ENCODE assay signal across 13 mouse cellular contexts in genomic region chr9:44086960-44087359, GRCm38 (mm10). TPM values are rescaled to one million over a fixed set of nuclear protein-coding genes. Genes with fewer than 3 reads are reported as not detected.
DNase-seq lines count a peak whose midpoint lies in the region; ATAC-seq and TF ChIP-seq lines count a peak whose summit lies in the region.
"Had no signal": no experiment of that assay in that cellular context is flagged by ENCODE, and none has a peak within 500 bp of the region (broad histone marks: within the 10 kb centered on the region; RNA-seq: fewer than 3 reads in every experiment).

No protein-coding gene starts in this region.

- 47% methylated on average over 10 of the region's 10 CpGs for WGBS in kidney, embryonic 14.5 days
- WGBS in intestine, postnatal 0 days, result 48% methylated on average over 10 of the region's 10 CpGs
- WGBS in olfactory bulb, adult 2 months, result 32% methylated on average over 10 of the region's 10 CpGs

- no peak for TF ChIP-seq CTCF in intestine, postnatal 0 days (IDR thresholded peaks at IDR 0.05; ENCODE audit: low read depth)
- no peak for TF ChIP-seq CTCF in olfactory bulb, adult 2 months (IDR thresholded peaks at IDR 0.05; ENCODE audit: insufficient read depth, low read depth, low read length)

- peaks cover 46% of the 10 kb centered on the region for H3K4me1 ChIP-seq in kidney, embryonic 14.5 days (ENCODE audit: control insufficient read depth, insufficient read depth, low read length)
- peaks cover 11% of the 10 kb centered on the region; the same call in 1 of the 2 replicates for H3K4me1 ChIP-seq in intestine, postnatal 0 days (replicated peaks; ENCODE audit: control insufficient read depth, insufficient read depth, low read length)
- H3K4me1 ChIP-seq in olfactory bulb, adult 2 months (ENCODE audit: control insufficient read depth, insufficient read depth, low read length), result peaks cover 37% of the 10 kb centered on the region

- H3K27me3 ChIP-seq in kidney, embryonic 14.5 days (ENCODE audit: control insufficient read depth, insufficient read depth, low read length), result 0 out of 2 replicates have a peak, but pooled peaks cover 6% of the 10 kb centered on the region
- no peaks in the 10 kb centered on the region for H3K27me3 ChIP-seq in intestine, postnatal 0 days (replicated peaks; ENCODE audit: control insufficient read depth, insufficient read depth, low read length)

- no peaks in the 10 kb centered on the region for H3K9me3 ChIP-seq in kidney, embryonic 14.5 days (ENCODE audit: control insufficient read depth, low read length)
- no peaks in the 10 kb centered on the region for H3K9me3 ChIP-seq in intestine, postnatal 0 days (ENCODE audit: control insufficient read depth)
- H3K9me3 ChIP-seq: G1E had no signal

- no peak for TF ChIP-seq POLR2A in olfactory bulb, adult 2 months (IDR thresholded peaks at IDR 0.05; ENCODE audit: insufficient read depth, low read depth, low read length)

- H3K4me3 ChIP-seq in kidney, embryonic 14.5 days (ENCODE audit: low read length), result no peak overlapping the region
- H3K4me3 ChIP-seq in intestine, postnatal 0 days (ENCODE audit: low read depth, low read length), result no peak overlapping the region
- peak overlapping the region; percentile 46 for H3K4me3 ChIP-seq in olfactory bulb, adult 2 months (ENCODE audit: insufficient read depth, low read depth, low read length)

- no peak overlapping the region for H3K9ac ChIP-seq in kidney, embryonic 14.5 days (ENCODE audit: low read depth, low read length)
- H3K9ac ChIP-seq in intestine, postnatal 0 days (ENCODE audit: low read depth, low read length), result no peak overlapping the region

- ATAC-seq in kidney, embryonic 14.5 days (ENCODE audit: low FRiP score, low TSS enrichment), result no peak
- no peak for ATAC-seq in intestine, postnatal 0 days
- ATAC-seq: activated CD4-positive, CD25-positive, alpha-beta regulatory T cell, adult 4 months; forebrain, embryonic 14.5 days had no signal

- DNase-seq in cerebellum, adult 9-10 months, result peak; percentile 61
- no peak for DNase-seq in cerebellum, adult 11 months
- peak; percentile 77 for DNase-seq in kidney, adult 11 months
- no peak for DNase-seq in thymus, postnatal 36 days
- no peak for DNase-seq in right cerebral cortex, postnatal 36 days (ENCODE audit: low spot score in 2 of 2)
- DNase-seq: lung, adult 2 months; retina, postnatal 1 day had no signal

- no peak overlapping the region for H3K27ac ChIP-seq in kidney, embryonic 14.5 days (ENCODE audit: low read depth, low read length)
- H3K27ac ChIP-seq in intestine, postnatal 0 days (ENCODE audit: low read depth, low read length), result no peak overlapping the region
- peak overlapping the region; percentile 76; the same call in 1 of the 2 replicates for H3K27ac ChIP-seq in olfactory bulb, adult 2 months (ENCODE audit: insufficient read depth, low read depth, low read length)

- H3K4me2 ChIP-seq in kidney, embryonic 14.5 days (replicated peaks; ENCODE audit: low read depth, low read length), result no peak overlapping the region
- 0 out of 2 replicates have a peak overlapping the region, but pooled peaks have one; percentile 99 for H3K4me2 ChIP-seq in intestine, postnatal 0 days (replicated peaks; ENCODE audit: low read depth)

- peaks cover 5% of the 10 kb centered on the region; the same call in 1 of the 2 replicates for H3K36me3 ChIP-seq in kidney, embryonic 14.5 days (ENCODE audit: control insufficient read depth, insufficient read depth, low read length)
- H3K36me3 ChIP-seq in intestine, postnatal 0 days (ENCODE audit: control insufficient read depth, insufficient read depth), result peaks cover 9% of the 10 kb centered on the region

RNA-seq across cellular contexts. Expression of gene Mfrp, which starts 14.6 kb away (rescaled TPM):
- 0.14 TPM in 1 of 2 replicates, not detected in the other for polyA plus RNA-seq in kidney, embryonic 14.5 days (2014; fragmentation: Nextera tagmentation; extraction: Ambion mirVana)
- 0.05 TPM in 1 of 2 replicates, not detected in the other for polyA plus RNA-seq in intestine, postnatal 0 days (2015; fragmentation: Nextera tagmentation; extraction: Ambion mirVana)
- not detected in 2 replicates for polyA plus RNA-seq in olfactory bulb, adult 2 months (2012; ENCODE audit: insufficient read depth, insufficient read length, low replicate concordance, missing spikeins)
- polyA plus RNA-seq: activated CD4-positive, CD25-positive, alpha-beta regulatory T cell, adult 4 months; forebrain, embryonic 14.5 days; G1E had no signal

RNA-seq across cellular contexts. Expression of gene C1qtnf5, which starts 20.1 kb away (rescaled TPM):
- polyA plus RNA-seq in kidney, embryonic 14.5 days (2014; fragmentation: Nextera tagmentation; extraction: Ambion mirVana), result 4.6 and 5.4 TPM in 2 replicates
- 5.4 and 6.0 TPM in 2 replicates for polyA plus RNA-seq in intestine, postnatal 0 days (2015; fragmentation: Nextera tagmentation; extraction: Ambion mirVana)
- polyA plus RNA-seq in olfactory bulb, adult 2 months (2012; ENCODE audit: insufficient read depth, insufficient read length, low replicate concordance, missing spikeins), result not detected in 2 replicates
- polyA plus RNA-seq: activated CD4-positive, CD25-positive, alpha-beta regulatory T cell, adult 4 months had no signal

RNA-seq across cellular contexts. Expression of gene Usp2, which starts 20.1 kb away (rescaled TPM):
- polyA plus RNA-seq in kidney, embryonic 14.5 days (2014; fragmentation: Nextera tagmentation; extraction: Ambion mirVana), result 25.8 and 29.4 TPM in 2 replicates
- 9.7 and 10.4 TPM in 2 replicates for polyA plus RNA-seq in intestine, postnatal 0 days (2015; fragmentation: Nextera tagmentation; extraction: Ambion mirVana)
- not detected in 2 replicates for polyA plus RNA-seq in olfactory bulb, adult 2 months (2012; ENCODE audit: insufficient read depth, insufficient read length, low replicate concordance, missing spikeins)

RNA-seq across cellular contexts. Expression of gene Gm49380, which starts 26.3 kb away (rescaled TPM):
- 0.09 and 0.14 TPM in 2 replicates for polyA plus RNA-seq in kidney, embryonic 14.5 days (2014; fragmentation: Nextera tagmentation; extraction: Ambion mirVana)
- polyA plus RNA-seq in intestine, postnatal 0 days (2015; fragmentation: Nextera tagmentation; extraction: Ambion mirVana), result 0.05 TPM in 1 of 2 replicates, not detected in the other
- not detected in 2 replicates for polyA plus RNA-seq in olfactory bulb, adult 2 months (2012; ENCODE audit: insufficient read depth, insufficient read length, low replicate concordance, missing spikeins)
- polyA plus RNA-seq: activated CD4-positive, CD25-positive, alpha-beta regulatory T cell, adult 4 months; G1E; lung, adult 2 months had no signal

RNA-seq across cellular contexts. Expression of gene Rnf26, which starts 26.4 kb away (rescaled TPM):
- polyA plus RNA-seq in kidney, embryonic 14.5 days (2014; fragmentation: Nextera tagmentation; extraction: Ambion mirVana), result 51.1 and 78.4 TPM in 2 replicates
- polyA plus RNA-seq in intestine, postnatal 0 days (2015; fragmentation: Nextera tagmentation; extraction: Ambion mirVana), result 18.4 and 18.8 TPM in 2 replicates
- 257 TPM in 1 of 2 replicates, not detected in the other for polyA plus RNA-seq in olfactory bulb, adult 2 months (2012; ENCODE audit: insufficient read depth, insufficient read length, low replicate concordance, missing spikeins)

Comparison
In these comparisons a context has a peak if more than half of its experiments do, and no peak if none do; other contexts are left out.
1. DNase-seq: peak in cerebellum, adult 9-10 months (single experiment) and kidney, adult 11 months (single experiment); none in cerebellum, adult 11 months (single experiment), thymus, postnatal 36 days (0 of 2) and right cerebral cortex, postnatal 36 days (0 of 2).